Mouse (Mus musculus) ES-E14 (cell line): ENCODE measurements at regions not wholly inside any gene's neighbourhood (a gene's known extent, or its start where the extent isn't known, plus 50 kb on each side); places are given as distances from the start of the nearest gene placed in this dataset.

ENCODE experiments used
- DNase-seq: peaks from one replicate; pipeline ENCODE4 v3.0.0-alpha.2; 2013; ENCODE audit warnings: low read depth, low spot score
- H3K27ac ChIP-seq: 2 replicates; pipeline ENCODE4 v1.5.1; 2012; ENCODE audit warnings: low read depth, mild to moderate bottlenecking, low read length, moderate library complexity, mixed read lengths; ENCODE audit not compliant: poor library complexity, insufficient read depth, severe bottlenecking
- H3K36me3 ChIP-seq: 2 replicates; pipeline ENCODE4 v1.6.1; 2012; ENCODE audit warnings: mild to moderate bottlenecking, low read length, moderate library complexity, mixed read lengths; ENCODE audit not compliant: control insufficient read depth, poor library complexity, insufficient read depth, severe bottlenecking
- H3K4me1 ChIP-seq, 2 experiments: fragments of 150-350 bp in 1 of 2; sonication (generic) in 1 of 2; 2 replicates each; pipeline ENCODE4 v1.6.1; 2012; ENCODE audit warnings: low read length in 2 of 2, mild to moderate bottlenecking in 1 of 2, mixed read lengths in 1 of 2; ENCODE audit not compliant: control insufficient read depth in 2 of 2, insufficient read depth in 2 of 2, poor library complexity in 1 of 2
- H3K4me3 ChIP-seq, 2 experiments: fragments of 150-350 bp in 1 of 2; sonication (generic) in 1 of 2; 2 replicates each; pipeline ENCODE4 v1.5.1; 2012; ENCODE audit warnings: low read length in 2 of 2, low read depth in 1 of 2, mild to moderate bottlenecking in 1 of 2, mixed read lengths in 1 of 2; ENCODE audit not compliant: insufficient read depth in 1 of 2, poor library complexity in 1 of 2, severe bottlenecking in 1 of 2
- H3K9ac ChIP-seq: 2 replicates; pipeline ENCODE4 v1.6.1; 2012; ENCODE audit warnings: low read depth, mild to moderate bottlenecking, low read length, mixed read lengths; ENCODE audit not compliant: poor library complexity, insufficient read depth, severe bottlenecking
- H3K9me3 ChIP-seq: fragments of 150-350 bp; sonication (generic); 2 replicates; pipeline ENCODE4 v1.6.1; 2012; ENCODE audit warnings: low read depth, mild to moderate bottlenecking, low read length; ENCODE audit not compliant: control insufficient read depth, insufficient read depth
- CHD2 ChIP-seq: IDR thresholded peaks from 2 replicates; pipeline ENCODE4 v1.6.1; 2014; ENCODE audit warnings: mild to moderate bottlenecking, low read depth, low read length, inconsistent platforms
- HCFC1 ChIP-seq: IDR thresholded peaks from 2 replicates; pipeline ENCODE4 v1.6.1; 2012; ENCODE audit warnings: low read length, inconsistent platforms, borderline replicate concordance; ENCODE audit not compliant: insufficient read depth
- MAFK ChIP-seq: IDR thresholded peaks from 2 replicates; pipeline ENCODE4 v1.6.1; 2014; ENCODE audit warnings: mild to moderate bottlenecking, low read depth, low read length, inconsistent platforms; ENCODE audit not compliant: insufficient read depth
- ZC3H11A ChIP-seq: IDR thresholded peaks from 2 replicates; pipeline ENCODE4 v1.6.1; 2012; ENCODE audit warnings: low read depth, mild to moderate bottlenecking, inconsistent platforms, low read length, borderline replicate concordance
- ZNF384 ChIP-seq: IDR thresholded peaks from 2 replicates; pipeline ENCODE4 v1.6.1; 2012; ENCODE audit warnings: low read depth, low read length, inconsistent platforms
- in situ Hi-C, 2 experiments: fragments of 600-800 bp; cut with MboI; formaldehyde crosslinking; loops; one replicate each; pipeline ENCODE4 v1.15.1; 2025; ENCODE audit warnings: low sequenced_read_pairs in 2 of 2, inconsistent platforms in 1 of 2; ENCODE audit not compliant: unreplicated experiment in 2 of 2

- no peak overlapping the region for H3K27ac ChIP-seq
- in situ Hi-C loops = no loop called here
- H3K9me3 ChIP-seq = no peaks in the 10 kb centered on the region
- DNase-seq = no peak
- H3K4me3 ChIP-seq = no peak overlapping the region
- TF ChIP-seq ZC3H11A (no peak), MAFK (no peak), HCFC1 (no peak), CHD2 (no peak), ZNF384 (no peak)
- no peaks in the 10 kb centered on the region for H3K4me1 ChIP-seq
- H3K36me3 ChIP-seq = no peaks in the 10 kb centered on the region
- no peak overlapping the region for H3K9ac ChIP-seq
These were observed 435.8 kb upstream of the Epha7 start for GRCm38 (mm10) chr4:28377087-28377486.

GRCm38 (mm10) chr4:28378661-28379060, 434.3 kb upstream of the Epha7 start:
- H3K9me3 ChIP-seq = no peaks in the 10 kb centered on the region
- no peak overlapping the region for H3K4me3 ChIP-seq
- no peak for DNase-seq
- no peak for TF ChIP-seq ZC3H11A
- no peak for TF ChIP-seq CHD2
- TF ChIP-seq ZNF384 = no peak
- TF ChIP-seq MAFK = no peak
- no peak for TF ChIP-seq HCFC1
- H3K36me3 ChIP-seq = no peaks in the 10 kb centered on the region
- in situ Hi-C loops = no loop called here
- H3K9ac ChIP-seq = no peak overlapping the region
- H3K4me1 ChIP-seq = no peaks in the 10 kb centered on the region
- H3K27ac ChIP-seq = no peak overlapping the region

GRCm38 (mm10) chr4:28424341-28424740, 388.6 kb upstream of the Epha7 start:
- no peaks in the 10 kb centered on the region for H3K36me3 ChIP-seq
- H3K9me3 ChIP-seq = peaks cover 5% of the 10 kb centered on the region; the same call in 1 of the 2 replicates
- H3K4me1 ChIP-seq = no peaks in the 10 kb centered on the region
- in situ Hi-C loops = no loop called here
- DNase-seq = no peak
- H3K27ac ChIP-seq = no peak overlapping the region
- H3K9ac ChIP-seq = no peak overlapping the region
- no peak overlapping the region for H3K4me3 ChIP-seq
- TF ChIP-seq MAFK (no peak), ZC3H11A (no peak), ZNF384 (no peak), CHD2 (no peak), HCFC1 (no peak)

GRCm38 (mm10) chr4:28440161-28440560, 372.8 kb upstream of the Epha7 start:
- in situ Hi-C loops = no loop called here
- no peaks in the 10 kb centered on the region for H3K4me1 ChIP-seq
- H3K4me3 ChIP-seq = no peak overlapping the region
- H3K9me3 ChIP-seq = no peaks in the 10 kb centered on the region
- H3K9ac ChIP-seq = no peak overlapping the region
- DNase-seq = no peak
- H3K36me3 ChIP-seq = no peaks in the 10 kb centered on the region
- no peak overlapping the region for H3K27ac ChIP-seq
- TF ChIP-seq MAFK (no peak), HCFC1 (no peak)

GRCm38 (mm10) chr4:28453111-28453510, 359.8 kb upstream of the Epha7 start:
- no peak for DNase-seq
- Histone ChIP-seq H3K9me3 (no peaks in the 10 kb centered on the region), H3K4me3 (no peak overlapping the region), H3K9ac (no peak overlapping the region), H3K27ac (no peak overlapping the region), H3K36me3 (no peaks in the 10 kb centered on the region), H3K4me1 (no peaks in the 10 kb centered on the region)
- TF ChIP-seq MAFK (no peak), ZNF384 (no peak), HCFC1 (no peak), ZC3H11A (no peak), CHD2 (no peak)
- in situ Hi-C loops = no loop called here
